ENCODE assay signal across 11 mouse cellular contexts in the genomic region with DNA sequence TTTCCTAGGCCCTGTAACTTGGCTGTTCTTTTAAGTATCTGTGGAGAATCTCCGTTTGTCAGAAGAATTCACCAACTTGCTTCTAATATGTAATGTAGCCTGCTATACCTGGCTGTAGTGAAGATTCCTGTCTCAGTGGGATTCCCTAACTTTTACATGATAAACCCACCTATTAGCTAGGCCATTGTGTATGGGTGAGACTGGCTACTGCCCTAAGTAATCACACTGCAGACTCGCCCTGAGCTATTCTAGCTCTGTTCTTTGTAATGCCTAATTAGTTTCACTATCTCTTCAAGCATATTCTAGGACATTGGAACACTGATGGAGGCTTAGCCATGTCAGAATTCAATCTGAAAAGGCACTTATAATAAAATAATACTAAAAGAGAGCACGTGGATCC. TPM values are rescaled to one million over a fixed set of nuclear protein-coding genes. Genes with fewer than 3 reads are reported as not detected.
"Had no signal": no experiment of that assay in that cellular context is flagged by ENCODE, and none has a peak within 500 bp of the region (broad histone marks: within the 10 kb centered on the region; RNA-seq: fewer than 3 reads in every experiment).

No protein-coding gene starts in this region.

RNA-seq across cellular contexts. Expression of a gene that starts 22.6 kb away (rescaled TPM):
- total RNA-seq: gastrocnemius, adult 18-20 months; gastrocnemius, adult 2 months; gastrocnemius, adult 8-10 months; gastrocnemius, postnatal 14 days; gastrocnemius, postnatal 25 days; gastrocnemius, postnatal 36 days; gastrocnemius, postnatal 4 days; granulocyte monocyte progenitor cell, adult 5-6 weeks; heart, adult 18-20 months; heart, adult 2 months had no signal

RNA-seq across cellular contexts. Expression of a gene that starts 28.2 kb away (rescaled TPM):
- total RNA-seq: heart, adult 18-20 months; heart, adult 2 months; heart, adult 8-10 months had no signal
